Mouse (Mus musculus) liver, postnatal 0 days (tissue): ENCODE data around the gene Tnnt1.

Experiments
- CTCF ChIP-seq: sonication (generic); IDR thresholded peaks from 2 replicates; pipeline ENCODE4 v1.5.1; 2016; ENCODE audit warnings: antibody characterized with exemption, low read depth
- EP300 ChIP-seq: IDR thresholded peaks from 2 replicates; pipeline ENCODE4 v1.6.1; 2016; ENCODE audit warnings: antibody characterized with exemption, low read depth, mild to moderate bottlenecking

- TF ChIP-seq CTCF (no peak), EP300 (no peak)
These were observed 6.1 kb upstream of the Tnnt1 start for GRCm38 (mm10) chr7:4522292-4522691.
